ENCODE assay signal across 8 mouse cellular contexts in genomic region chr2:167492713-167493636, GRCm38 (mm10). TPM values are rescaled to one million over a fixed set of nuclear protein-coding genes. Genes with fewer than 3 reads are reported as not detected.
DNase-seq lines count a peak whose midpoint lies in the region; ATAC-seq and TF ChIP-seq lines count a peak whose summit lies in the region.

Gene Spata2 (minus strand): TSS chr2:167492887.

- no peaks in the 10 kb centered on the region for H3K9me3 ChIP-seq in forebrain, embryonic 10.5 days
- H3K9me3 ChIP-seq in heart, embryonic 15.5 days (replicated peaks) = no peaks in the 10 kb centered on the region
- H3K9me3 ChIP-seq in liver, embryonic 14.5 days (ENCODE audit: control insufficient read depth, low read length) = no peaks in the 10 kb centered on the region
- no peaks in the 10 kb centered on the region for H3K9me3 ChIP-seq in neural tube, embryonic 11.5 days (ENCODE audit: control insufficient read depth, low read length)
- H3K9me3 ChIP-seq in stomach, postnatal 0 days (ENCODE audit: control insufficient read depth, low read length) = no peaks in the 10 kb centered on the region

- H3K27me3 ChIP-seq in forebrain, embryonic 10.5 days (ENCODE audit: poor library complexity, severe bottlenecking) = no peaks in the 10 kb centered on the region
- no peaks in the 10 kb centered on the region for H3K27me3 ChIP-seq in heart, embryonic 15.5 days
- no peaks in the 10 kb centered on the region for H3K27me3 ChIP-seq in liver, embryonic 14.5 days (ENCODE audit: control insufficient read depth, insufficient read depth, low read length)
- no peaks in the 10 kb centered on the region for H3K27me3 ChIP-seq in neural tube, embryonic 11.5 days (ENCODE audit: control insufficient read depth, insufficient read depth, low read length)
- no peaks in the 10 kb centered on the region for H3K27me3 ChIP-seq in stomach, postnatal 0 days (ENCODE audit: control insufficient read depth, insufficient read depth, low read length)

- peak within 1 kb of the TSS; percentile 88 for H3K4me2 ChIP-seq in heart, embryonic 15.5 days
- peak within 1 kb of the TSS; percentile 75 for H3K4me2 ChIP-seq in liver, embryonic 14.5 days (ENCODE audit: low read depth)
- H3K4me2 ChIP-seq in neural tube, embryonic 11.5 days (ENCODE audit: low read depth) = peak within 1 kb of the TSS; percentile 93
- peak within 1 kb of the TSS; percentile 79 for H3K4me2 ChIP-seq in stomach, postnatal 0 days (replicated peaks; ENCODE audit: low read depth)

- peak within 1 kb of the TSS; percentile 94 for H3K9ac ChIP-seq in heart, embryonic 15.5 days
- H3K9ac ChIP-seq in liver, embryonic 14.5 days (replicated peaks) = peak within 1 kb of the TSS; percentile 92
- H3K9ac ChIP-seq in neural tube, embryonic 11.5 days (ENCODE audit: low read length) = peak within 1 kb of the TSS; percentile 92
- peak within 1 kb of the TSS; percentile 99 for H3K9ac ChIP-seq in stomach, postnatal 0 days (ENCODE audit: low read length)

- peaks cover 28% of the 10 kb centered on the region for H3K4me1 ChIP-seq in forebrain, embryonic 10.5 days
- H3K4me1 ChIP-seq in heart, embryonic 15.5 days (replicated peaks) = peaks cover 32% of the 10 kb centered on the region
- H3K4me1 ChIP-seq in liver, embryonic 14.5 days (replicated peaks; ENCODE audit: control insufficient read depth in 2 of 2, insufficient read depth in 2 of 2, low read length in 1 of 2) = peaks cover 14 to 16% of the 10 kb centered on the region in 2 experiments
- H3K4me1 ChIP-seq in neural tube, embryonic 11.5 days (ENCODE audit: control insufficient read depth, insufficient read depth, low read length) = peaks cover 8% of the 10 kb centered on the region
- peaks cover 4% of the 10 kb centered on the region; the same call in 1 of the 2 replicates for H3K4me1 ChIP-seq in stomach, postnatal 0 days (replicated peaks; ENCODE audit: control insufficient read depth, insufficient read depth)

- TF ChIP-seq CTCF in liver, embryonic 14.5 days (IDR thresholded peaks at IDR 0.05; ENCODE audit: low read depth) = 0 out of 2 replicates have a peak, but pooled peaks have one; percentile 2
- TF ChIP-seq CTCF in stomach, postnatal 0 days (IDR thresholded peaks at IDR 0.05; ENCODE audit: low read depth) = no peak; the same call in 1 of the 2 replicates

- WGBS in forebrain, embryonic 10.5 days = 2% methylated on average over 63 of the region's 63 CpGs
- WGBS in heart, embryonic 15.5 days = 2% methylated on average over 63 of the region's 63 CpGs
- 1% methylated on average over 63 of the region's 63 CpGs for WGBS in liver, embryonic 14.5 days (ENCODE audit: insufficient replicate concordance)
- 2% methylated on average over 63 of the region's 63 CpGs for WGBS in neural tube, embryonic 11.5 days
- under 1% methylated on average over 63 of the region's 63 CpGs for WGBS in stomach, postnatal 0 days

- no peak for TF ChIP-seq EP300 in liver, embryonic 14.5 days (IDR thresholded peaks at IDR 0.05; ENCODE audit: low read depth)
- TF ChIP-seq EP300 in stomach, postnatal 0 days (optimal IDR thresholded peaks at IDR 0.05) = no peak

- H3K36me3 ChIP-seq in forebrain, embryonic 10.5 days (replicated peaks) = peaks cover 20% of the 10 kb centered on the region
- H3K36me3 ChIP-seq in heart, embryonic 15.5 days = no peaks in the 10 kb centered on the region
- no peaks in the 10 kb centered on the region for H3K36me3 ChIP-seq in liver, embryonic 14.5 days (replicated peaks; ENCODE audit: control insufficient read depth, insufficient read depth, low read depth)
- H3K36me3 ChIP-seq in neural tube, embryonic 11.5 days (ENCODE audit: control insufficient read depth, insufficient read depth, low read length) = no peaks in the 10 kb centered on the region
- no peaks in the 10 kb centered on the region for H3K36me3 ChIP-seq in stomach, postnatal 0 days (ENCODE audit: control insufficient read depth, insufficient read depth, low read length)

- H3K4me3 ChIP-seq in forebrain, embryonic 10.5 days = peak within 1 kb of the TSS; percentile 100
- H3K4me3 ChIP-seq in heart, embryonic 15.5 days = peak within 1 kb of the TSS; percentile 99
- peak within 1 kb of the TSS; percentile 76 to 83 for H3K4me3 ChIP-seq in liver, embryonic 14.5 days (ENCODE audit: insufficient read depth in 1 of 2, low read depth in 2 of 2, low read length in 2 of 2)
- H3K4me3 ChIP-seq in neural tube, embryonic 11.5 days (ENCODE audit: low read depth, low read length) = peak within 1 kb of the TSS; percentile 100
- H3K4me3 ChIP-seq in stomach, postnatal 0 days (ENCODE audit: low read depth, low read length) = peak within 1 kb of the TSS; percentile 100

- peak; percentile 83 for ATAC-seq in CD4-positive, CD25-positive, alpha-beta regulatory T cell, adult 4 months
- ATAC-seq in heart, embryonic 15.5 days (replicated peaks; ENCODE audit: insufficient number of reproducible peaks, insufficient read depth, low FRiP score, low read depth) = peak; percentile 79
- peak; percentile 93 for ATAC-seq in liver, embryonic 14.5 days (ENCODE audit: insufficient read depth)
- ATAC-seq in neural tube, embryonic 11.5 days (ENCODE audit: insufficient read depth, low FRiP score, low TSS enrichment) = peak; percentile 83
- ATAC-seq in stomach, postnatal 0 days (ENCODE audit: low FRiP score, low TSS enrichment) = peak; percentile 89

- H3K27ac ChIP-seq in forebrain, embryonic 10.5 days = peak within 1 kb of the TSS; percentile 98
- peak within 1 kb of the TSS; percentile 96 for H3K27ac ChIP-seq in heart, embryonic 15.5 days
- peak within 1 kb of the TSS; percentile 66 for H3K27ac ChIP-seq in liver, embryonic 14.5 days
- H3K27ac ChIP-seq in neural tube, embryonic 11.5 days (ENCODE audit: low read depth, low read length) = peak within 1 kb of the TSS; percentile 93
- H3K27ac ChIP-seq in stomach, postnatal 0 days (replicated peaks) = peak within 1 kb of the TSS; percentile 97

- DNase-seq in c-Kit-negative CD71-positive TER-119-positive erythroid progenitor cells, embryonic 14.5 days (ENCODE audit: low read depth, low spot score) = peak; percentile 89
- peak; percentile 91 for DNase-seq in forebrain, embryonic 10.5 days (ENCODE audit: extremely low spot score, low spot score)
- peak; percentile 94 to 96 for DNase-seq in kidney, postnatal 25 days
- DNase-seq in liver, embryonic 14.5 days (ENCODE audit: low read depth in 3 of 3, low spot score in 3 of 3) = peak; percentile 81 to 83 (median 83)
- peak; percentile 91 for DNase-seq in neural tube, embryonic 11.5 days (ENCODE audit: low spot score)
- DNase-seq in stomach, postnatal 0 days (ENCODE audit: low spot score) = peak; percentile 94

RNA-seq across cellular contexts. Expression of gene Spata2, which starts in this region (rescaled TPM):
- polyA plus RNA-seq in CD4-positive, CD25-positive, alpha-beta regulatory T cell, adult 4 months (2017; shearing (Covaris generic)) = 10 to 100 TPM; 10.5 to 20.9 TPM
- polyA plus RNA-seq in forebrain, embryonic 10.5 days (2016; fragmentation: Nextera tagmentation; extraction: Ambion mirVana) = 21.0 and 21.5 TPM in 2 replicates
- 13.8 and 14.9 TPM in 2 replicates for polyA plus RNA-seq in heart, embryonic 15.5 days (2015; fragmentation: Nextera tagmentation; extraction: Ambion mirVana)
- polyA plus RNA-seq in liver, embryonic 14.5 days (2012; rRNA removed) = 7.6 and 8.6 TPM in 2 replicates
- 6.8 and 7.5 TPM in 2 replicates for polyA plus RNA-seq in liver, embryonic 14.5 days (2014; fragmentation: Nextera tagmentation; extraction: Ambion mirVana)
- 23.1 and 24.6 TPM in 2 replicates for polyA plus RNA-seq in neural tube, embryonic 11.5 days (2014; fragmentation: Nextera tagmentation; extraction: Ambion mirVana)
- 9.4 and 11.3 TPM in 2 replicates for polyA plus RNA-seq in stomach, postnatal 0 days (2015; fragmentation: Nextera tagmentation; extraction: Ambion mirVana)

Comparison
In these comparisons a context has a peak if more than half of its experiments do, and no peak if none do; other contexts are left out.
1. Peak in every context shown above with its lines: DNase-seq, ATAC-seq, H3K4me3 ChIP-seq and H3K27ac ChIP-seq.